Mouse (Mus musculus) C2C12 (cell line): ENCODE data around the gene 3110082J24Rik. TPM values are rescaled to one million over a fixed set of nuclear protein-coding genes. Genes with fewer than 3 reads are reported as not detected.

Experiments
- H3K27me3 ChIP-seq: one replicate; pipeline ENCODE4 v1.6.1; 2011; ENCODE audit not compliant: control insufficient read depth, insufficient read depth, insufficient read length
- H3K36me3 ChIP-seq: one replicate; pipeline ENCODE4 v1.6.1; 2011; ENCODE audit not compliant: control insufficient read depth, insufficient read depth
- H3K4me3 ChIP-seq: one replicate; pipeline ENCODE4 v1.5.1; 2011; ENCODE audit warnings: mild to moderate bottlenecking, control low read depth; ENCODE audit not compliant: poor library complexity, insufficient read depth, severe bottlenecking
- H3K79me2 ChIP-seq: one replicate; pipeline ENCODE4 v1.6.1; 2011; ENCODE audit not compliant: control insufficient read depth, insufficient read depth
- H3K79me3 ChIP-seq: one replicate; pipeline ENCODE4 v1.6.1; 2011; ENCODE audit warnings: low read depth, control low read depth
- H3ac ChIP-seq: one replicate; pipeline ENCODE3; 2011; ENCODE audit warnings: low read depth; ENCODE audit not compliant: control insufficient read depth, insufficient read length
- CEBPB ChIP-seq: IDR thresholded peaks from one replicate; pipeline ENCODE4 v1.6.1; 2011; ENCODE audit warnings: low read depth, mild to moderate bottlenecking, control low read depth, moderate library complexity
- CTCF ChIP-seq: IDR thresholded peaks from one replicate; pipeline ENCODE4 v1.5.1; 2011; ENCODE audit not compliant: control insufficient read depth, insufficient read depth, insufficient read length
- FOSL1 ChIP-seq: IDR thresholded peaks from one replicate; pipeline ENCODE4 v1.8.0; 2011; ENCODE audit warnings: mild to moderate bottlenecking, low read length; ENCODE audit not compliant: poor library complexity, insufficient read depth, severe bottlenecking
- MAX ChIP-seq: IDR thresholded peaks from one replicate; pipeline ENCODE4 v1.6.1; 2011; ENCODE audit warnings: mild to moderate bottlenecking, control low read depth
- MYOD1 ChIP-seq: IDR thresholded peaks from one replicate; pipeline ENCODE4 v1.6.1; 2011; ENCODE audit warnings: low read depth; ENCODE audit not compliant: control insufficient read depth, insufficient read length
- MYOG ChIP-seq: IDR thresholded peaks from one replicate; pipeline ENCODE4 v1.6.1; 2011; ENCODE audit not compliant: control insufficient read depth, insufficient read length; ENCODE audit errors: extremely low read depth
- USF1 ChIP-seq: IDR thresholded peaks from one replicate; pipeline ENCODE4 v1.6.1; 2011; ENCODE audit warnings: low read depth, mild to moderate bottlenecking, control low read depth, moderate library complexity
- polyA plus RNA-seq: library from polyadenylated mRNA; unstranded; fragments of >200 nt; fragmentation: generic; extraction: Trizol; gene quantifications from one replicate; pipeline ENCODE4 v1.2.1, GENCODE M21; 2012; ENCODE audit warnings: missing spikeins

The 3110082J24Rik gene
- polyA plus RNA-seq, 1 experiment: 0.14 TPM

GRCm38 (mm10) chr5:30109899-30110298 lies 4.0 kb upstream of the 3110082J24Rik start:
- Histone ChIP-seq H3K79me2 (no peaks in the 10 kb centered on the region), H3K4me3 (no peak overlapping the region), H3K27me3 (peaks cover 38% of the 10 kb centered on the region), H3K79me3 (no peaks in the 10 kb centered on the region), H3ac (no peak overlapping the region), H3K36me3 (no peaks in the 10 kb centered on the region)
- TF ChIP-seq FOSL1: no peak
- no peak for TF ChIP-seq MYOD1
- no peak for TF ChIP-seq MAX
- TF ChIP-seq CTCF: no peak
- no peak for TF ChIP-seq MYOG
- no peak for TF ChIP-seq USF1

GRCm38 (mm10) chr5:30108233-30108632 lies 2.3 kb upstream of the 3110082J24Rik start:
- Histone ChIP-seq H3K27me3 (peaks cover 35% of the 10 kb centered on the region), H3K4me3 (no peak overlapping the region), H3ac (no peak overlapping the region), H3K36me3 (no peaks in the 10 kb centered on the region), H3K79me2 (no peaks in the 10 kb centered on the region), H3K79me3 (no peaks in the 10 kb centered on the region)
- no peak for TF ChIP-seq MYOD1
- TF ChIP-seq CEBPB: no peak
- no peak for TF ChIP-seq USF1
- no peak for TF ChIP-seq MAX
- TF ChIP-seq CTCF: no peak

GRCm38 (mm10) chr5:30107611-30108041 lies 1.7 kb upstream of the 3110082J24Rik start:
- H3K4me3 ChIP-seq: no peak overlapping the region
- peaks cover 38% of the 10 kb centered on the region for H3K27me3 ChIP-seq

GRCm38 (mm10) chr5:30107186-30107585 lies 1.3 kb upstream of the 3110082J24Rik start:
- H3K79me2 ChIP-seq: no peaks in the 10 kb centered on the region
- no peaks in the 10 kb centered on the region for H3K36me3 ChIP-seq
- peaks cover 41% of the 10 kb centered on the region for H3K27me3 ChIP-seq
- no peak overlapping the region for H3K4me3 ChIP-seq
- H3K79me3 ChIP-seq: no peaks in the 10 kb centered on the region
- H3ac ChIP-seq: no peak overlapping the region
- no peak for TF ChIP-seq MAX
- TF ChIP-seq MYOD1: no peak
- no peak for TF ChIP-seq CTCF
- no peak for TF ChIP-seq MYOG
- no peak for TF ChIP-seq CEBPB
- TF ChIP-seq USF1: no peak
- no peak for TF ChIP-seq FOSL1

More at GRCm38 (mm10) chr5:30107611-30108041, 1.7 kb upstream of the 3110082J24Rik start:
- no peak overlapping the region for H3ac ChIP-seq
- TF ChIP-seq MYOD1: no peak
- no peak for TF ChIP-seq MAX
- TF ChIP-seq CEBPB: no peak
- no peak for TF ChIP-seq FOSL1
- no peak for TF ChIP-seq CTCF
- no peak for TF ChIP-seq USF1
- no peak for TF ChIP-seq MYOG
- no peaks in the 10 kb centered on the region for H3K79me3 ChIP-seq
- H3K79me2 ChIP-seq: no peaks in the 10 kb centered on the region
- no peaks in the 10 kb centered on the region for H3K36me3 ChIP-seq

- Histone ChIP-seq H3ac (no peak overlapping the region), H3K36me3 (no peaks in the 10 kb centered on the region), H3K4me3 (no peak overlapping the region), H3K79me3 (no peaks in the 10 kb centered on the region), H3K27me3 (peaks cover 43% of the 10 kb centered on the region), H3K79me2 (no peaks in the 10 kb centered on the region)
- TF ChIP-seq MYOG (no peak), CEBPB (no peak), USF1 (no peak), MAX (no peak), FOSL1 (no peak), CTCF (no peak), MYOD1 (no peak)
Measured at GRCm38 (mm10) chr5:30106756-30107155, 870 bp upstream of the 3110082J24Rik start.

GRCm38 (mm10) chr5:30104841-30105667 lies 832 bp downstream of the 3110082J24Rik start, which contains the start of gene Garem2:
Gene Garem2 (plus strand): TSS chr5:30105161.
- no peaks in the 10 kb centered on the region for H3K79me3 ChIP-seq
- H3K36me3 ChIP-seq: no peaks in the 10 kb centered on the region
- H3ac ChIP-seq: peak within 1 kb of the TSS; percentile 39
- peak within 1 kb of the TSS; percentile 2 for H3K4me3 ChIP-seq
- peaks cover 43% of the 10 kb centered on the region for H3K27me3 ChIP-seq
- no peaks in the 10 kb centered on the region for H3K79me2 ChIP-seq
- peak; percentile 46 for TF ChIP-seq USF1
- no peak for TF ChIP-seq CTCF
